Mouse (Mus musculus): ENCODE results near the gene Prr5.

Prr5 gene

GRCm38 (mm10) chr15:84668938-84669747 is at the start of gene Prr5:
Prr5 (plus strand) TSS chr15:84669620.
- DNase-seq (ENCODE audit: inconsistent ontology term), result no peak

GRCm38 (mm10) chr15:84620028-84620427 is 49.4 kb upstream of the Prr5 start:
- DNase-seq (ENCODE audit: inconsistent ontology term), result peak; percentile 63

GRCm38 (mm10) chr15:84621722-84622428 is 47.5 kb upstream of the Prr5 start:
- no peak for DNase-seq (ENCODE audit: inconsistent ontology term)

GRCm38 (mm10) chr15:84624870-84625269 is 44.5 kb upstream of the Prr5 start:
- DNase-seq (ENCODE audit: inconsistent ontology term), result no peak

GRCm38 (mm10) chr15:84625712-84626414 is 43.6 kb upstream of the Prr5 start:
- no peak for DNase-seq (ENCODE audit: inconsistent ontology term)

- no peak for DNase-seq (ENCODE audit: inconsistent ontology term)
These were observed 42.1 kb upstream of the Prr5 start for GRCm38 (mm10) chr15:84627308-84627707.

- no peak for DNase-seq (ENCODE audit: inconsistent ontology term)
These were observed 39.7 kb upstream of the Prr5 start for GRCm38 (mm10) chr15:84629680-84630079.

- DNase-seq (ENCODE audit: inconsistent ontology term), result no peak
These were observed 37.9 kb upstream of the Prr5 start for GRCm38 (mm10) chr15:84631560-84631959.

GRCm38 (mm10) chr15:84634361-84634760 is 35.1 kb upstream of the Prr5 start:
- no peak for DNase-seq (ENCODE audit: inconsistent ontology term)

- no peak for DNase-seq (ENCODE audit: inconsistent ontology term)
These were observed 31.0 kb upstream of the Prr5 start for GRCm38 (mm10) chr15:84638405-84638804.

- DNase-seq (ENCODE audit: inconsistent ontology term), result no peak
These were observed 30.4 kb upstream of the Prr5 start for GRCm38 (mm10) chr15:84639072-84639450.

- peak; percentile 51 for DNase-seq (ENCODE audit: inconsistent ontology term)
These were observed 29.8 kb upstream of the Prr5 start for GRCm38 (mm10) chr15:84639451-84640136.

GRCm38 (mm10) chr15:84640722-84641121 is 28.7 kb upstream of the Prr5 start:
- no peak for DNase-seq (ENCODE audit: inconsistent ontology term)

GRCm38 (mm10) chr15:84641127-84641526 is 28.3 kb upstream of the Prr5 start:
- no peak for DNase-seq (ENCODE audit: inconsistent ontology term)

GRCm38 (mm10) chr15:84641948-84642347 is 27.5 kb upstream of the Prr5 start:
- peak; percentile 18 for DNase-seq (ENCODE audit: inconsistent ontology term)

- DNase-seq (ENCODE audit: inconsistent ontology term), result no peak
These were observed 26.2 kb upstream of the Prr5 start for GRCm38 (mm10) chr15:84643178-84643577.

GRCm38 (mm10) chr15:84651481-84651880 is 17.9 kb upstream of the Prr5 start:
- no peak for DNase-seq (ENCODE audit: inconsistent ontology term)

GRCm38 (mm10) chr15:84653151-84653550 is 16.3 kb upstream of the Prr5 start:
- DNase-seq (ENCODE audit: inconsistent ontology term), result no peak

GRCm38 (mm10) chr15:84653979-84654966 is 15.1 kb upstream of the Prr5 start:
- DNase-seq (ENCODE audit: inconsistent ontology term), result peak; percentile 92

- no peak for DNase-seq (ENCODE audit: inconsistent ontology term)
These were observed 14.4 kb upstream of the Prr5 start for GRCm38 (mm10) chr15:84654975-84655374.

- DNase-seq (ENCODE audit: inconsistent ontology term), result no peak
These were observed 12.7 kb upstream of the Prr5 start for GRCm38 (mm10) chr15:84656689-84657088.

Data from Muller cell, postnatal 12 days (primary cell).